Mouse (Mus musculus): Measurements from ENCODE around the gene Camsap2. TPM values are rescaled to one million over a fixed set of nuclear protein-coding genes. Genes with fewer than 3 reads are reported as not detected.
A peak's percentile ranks its signal among the peaks of the same experiment; 100 is the strongest.

The Camsap2 gene
- total RNA-seq, 2 experiments from 2014 or later: 137 to 142 TPM

GRCm38 (mm10) chr1:136293961-136294360, 51.9 kb downstream of the Camsap2 start:
- Histone ChIP-seq H3K27ac (no peak overlapping the region), H3K4me3 (no peak overlapping the region)
- intact Hi-C loops (cut with DNase I): loop anchor here (5.0 kb wide), 1 partner anchor 228 kb away; no protein-coding TSS in a partner anchor
- DNase-seq (ENCODE audit: extremely low spot score in 1 of 2, low spot score in 2 of 2): no peak
- no peak for TF ChIP-seq CTCF (IDR thresholded peaks at IDR 0.05)

- peak; percentile 59 for TF ChIP-seq CTCF (IDR thresholded peaks at IDR 0.05)
- intact Hi-C loops (cut with DNase I): loop anchor here (2.0 to 5.0 kb wide), 4 partner anchors 55 to 232 kb away; partner anchors contain the start of gene Ddx59
- H3K4me3 ChIP-seq: no peak overlapping the region
- no peak for DNase-seq (ENCODE audit: extremely low spot score in 1 of 2, low spot score in 2 of 2)
- H3K27ac ChIP-seq: no peak overlapping the region
Measured at GRCm38 (mm10) chr1:136289803-136290202, 56.1 kb downstream of the Camsap2 start.

- intact Hi-C loops (cut with DNase I): no loop called here
- H3K4me3 ChIP-seq: no peak overlapping the region
- no peak overlapping the region for H3K27ac ChIP-seq
- TF ChIP-seq CTCF (IDR thresholded peaks at IDR 0.05): no peak
- no peak for DNase-seq (ENCODE audit: extremely low spot score in 1 of 2, low spot score in 2 of 2)
Measured at GRCm38 (mm10) chr1:136277366-136277765, 68.5 kb downstream of the Camsap2 start.

- DNase-seq (ENCODE audit: extremely low spot score in 1 of 2, low spot score in 2 of 2): no peak
- no peak for TF ChIP-seq CTCF (IDR thresholded peaks at IDR 0.05)
- no peak overlapping the region for H3K27ac ChIP-seq
- H3K4me3 ChIP-seq: no peak overlapping the region
- intact Hi-C loops (cut with DNase I): loop anchor here (5.0 kb wide), 1 partner anchor 146 kb away; no protein-coding TSS in a partner anchor
Measured at GRCm38 (mm10) chr1:136268224-136268623, 77.7 kb downstream of the Camsap2 start.

GRCm38 (mm10) chr1:136266127-136266526, 79.8 kb downstream of the Camsap2 start:
- no peak for TF ChIP-seq CTCF (IDR thresholded peaks at IDR 0.05)
- Histone ChIP-seq H3K4me3 (no peak overlapping the region), H3K27ac (no peak overlapping the region)
- intact Hi-C loops (cut with DNase I): loop anchor here (5.0 kb wide), 1 partner anchor 144 kb away; no protein-coding TSS in a partner anchor
- DNase-seq (ENCODE audit: extremely low spot score in 1 of 2, low spot score in 2 of 2): no peak

- Histone ChIP-seq H3K27ac (no peak overlapping the region), H3K4me3 (no peak overlapping the region)
- no peak for TF ChIP-seq CTCF (IDR thresholded peaks at IDR 0.05)
- intact Hi-C loops (cut with DNase I): no loop called here
- DNase-seq (ENCODE audit: extremely low spot score in 1 of 2, low spot score in 2 of 2): no peak
Measured at GRCm38 (mm10) chr1:136263355-136263754, 82.5 kb downstream of the Camsap2 start.

- no peak for DNase-seq (ENCODE audit: extremely low spot score in 1 of 2, low spot score in 2 of 2)
- Histone ChIP-seq H3K4me3 (peak within 1 kb of the TSS; percentile 63), H3K27ac (peak within 1 kb of the TSS; percentile 90)
- no peak for TF ChIP-seq CTCF (IDR thresholded peaks at IDR 0.05)
- intact Hi-C loops (cut with DNase I): loop anchor here (2.0 kb wide), 1 partner anchor 212 kb away; no protein-coding TSS in a partner anchor
Measured at GRCm38 (mm10) chr1:136260635-136261238, 85.2 kb downstream of the Camsap2 start, which contains the start of gene Gpr25. Gene Gpr25, minus strand, starts transcription at chr1:136260873.

GRCm38 (mm10) chr1:136259893-136260634, 85.8 kb downstream of the Camsap2 start:
- Histone ChIP-seq H3K4me3 (peak overlapping the region; percentile 63), H3K27ac (peak overlapping the region; percentile 90)
- peak; percentile 77 to 79 for DNase-seq (ENCODE audit: extremely low spot score in 1 of 2, low spot score in 2 of 2)
- TF ChIP-seq CTCF (IDR thresholded peaks at IDR 0.05): no peak
- intact Hi-C loops (cut with DNase I): loop anchor here (2.0 kb wide), 1 partner anchor 211 kb away; no protein-coding TSS in a partner anchor

- no peak for TF ChIP-seq CTCF (IDR thresholded peaks at IDR 0.05)
- intact Hi-C loops (cut with DNase I): no loop called here
- peak overlapping the region; percentile 90; the same call in 1 of the 2 replicates for H3K27ac ChIP-seq
- DNase-seq (ENCODE audit: extremely low spot score in 1 of 2, low spot score in 2 of 2): no peak
- H3K4me3 ChIP-seq: peak overlapping the region; percentile 63
Measured at GRCm38 (mm10) chr1:136259543-136259892, 86.4 kb downstream of the Camsap2 start.

GRCm38 (mm10) chr1:136258495-136258894, 87.4 kb downstream of the Camsap2 start:
- Histone ChIP-seq H3K27ac (no peak overlapping the region), H3K4me3 (no peak overlapping the region)
- no peak for DNase-seq (ENCODE audit: extremely low spot score in 1 of 2, low spot score in 2 of 2)
- TF ChIP-seq CTCF (IDR thresholded peaks at IDR 0.05): no peak
- intact Hi-C loops (cut with DNase I): no loop called here

GRCm38 (mm10) chr1:136255657-136256056, 90.2 kb downstream of the Camsap2 start:
- no peak overlapping the region for H3K4me3 ChIP-seq
- no peak overlapping the region for H3K27ac ChIP-seq
- DNase-seq (ENCODE audit: extremely low spot score in 1 of 2, low spot score in 2 of 2): no peak
- TF ChIP-seq CTCF (IDR thresholded peaks at IDR 0.05): no peak
- intact Hi-C loops (cut with DNase I): no loop called here

- intact Hi-C loops (cut with DNase I): no loop called here
- TF ChIP-seq CTCF (IDR thresholded peaks at IDR 0.05): no peak
- Histone ChIP-seq H3K4me3 (no peak overlapping the region), H3K27ac (no peak overlapping the region)
- DNase-seq (ENCODE audit: extremely low spot score in 1 of 2, low spot score in 2 of 2): no peak
Measured at GRCm38 (mm10) chr1:136255174-136255573, 90.7 kb downstream of the Camsap2 start.
